Mouse (Mus musculus) gastrocnemius, postnatal 10 days (tissue): Measurements from ENCODE around the gene Ect2l. TPM values are rescaled to one million over a fixed set of nuclear protein-coding genes. Genes with fewer than 3 reads are reported as not detected.

Source experiments
- total RNA-seq, 2 experiments: library from RNA; stranded (reverse); gene quantifications; 2 replicates each; pipeline ENCODE4 v1.2.3; 2021

The Ect2l gene
- total RNA-seq, 2 experiments from 2014 or later, result 0.34 to 0.49 TPM

Other genes with a start within 250 kb of the Ect2l start
- 10 to 100 TPM; 21.9 to 22.3 TPM for gene Abracl, start 187.6 kb downstream of the Ect2l start, total RNA-seq
- 10 to 100 TPM; 37.6 to 46.3 TPM for gene Reps1, start 155.0 kb downstream of the Ect2l start, total RNA-seq
- 1 to 10 TPM; 5.4 to 5.8 TPM for gene Ccdc28a, start 24.1 kb upstream of the Ect2l start, total RNA-seq
- gene Nhsl1, start 108.1 kb upstream of the Ect2l start, total RNA-seq, result 10 to 100 TPM in 1 of 2 experiments, 1 to 10 TPM in 1; 8.8 to 12.9 TPM